Mouse (Mus musculus): ENCODE measurements at regions not wholly inside any gene's neighbourhood (a gene's known extent, or its start where the extent isn't known, plus 50 kb on each side); places are given as distances from the start of the nearest gene placed in this dataset.

DNA sequence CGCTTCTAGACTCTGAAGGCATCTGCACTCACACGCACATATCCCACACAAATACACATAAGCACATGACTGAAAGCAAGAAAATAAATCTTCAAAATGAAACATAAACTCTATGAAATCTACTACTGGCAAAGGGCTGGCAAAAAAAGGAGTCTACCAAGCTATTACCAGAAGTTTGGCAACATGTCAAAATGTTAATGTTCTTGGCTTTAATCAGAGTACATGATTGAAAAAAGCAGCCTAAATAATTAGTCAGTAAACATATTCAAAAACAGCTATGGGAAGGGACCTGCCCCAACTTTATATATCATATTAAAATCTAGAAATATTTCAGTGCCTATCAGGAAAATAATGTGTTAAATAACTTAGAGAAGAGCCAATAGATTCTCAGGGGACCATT, 405.8 kb downstream of the Basp1 start:
- TF ChIP-seq CTCF (IDR thresholded peaks at IDR 0.05; ENCODE audit: extremely low read depth, insufficient read depth, low read length): no peak
- TF ChIP-seq POLR2A (IDR thresholded peaks at IDR 0.05; ENCODE audit: extremely low read depth, insufficient read depth, low read length): no peak
